Mouse (Mus musculus): ENCODE measurements at regions not wholly inside any gene's neighbourhood (a gene's known extent, or its start where the extent isn't known, plus 50 kb on each side); places are given as distances from the start of the nearest gene placed in this dataset.
"Not testable (repeated sequence)": the region's sequence is repeated elsewhere in the genome, so short reads cannot be mapped to it uniquely, and the experiment has no call there.

DNA sequence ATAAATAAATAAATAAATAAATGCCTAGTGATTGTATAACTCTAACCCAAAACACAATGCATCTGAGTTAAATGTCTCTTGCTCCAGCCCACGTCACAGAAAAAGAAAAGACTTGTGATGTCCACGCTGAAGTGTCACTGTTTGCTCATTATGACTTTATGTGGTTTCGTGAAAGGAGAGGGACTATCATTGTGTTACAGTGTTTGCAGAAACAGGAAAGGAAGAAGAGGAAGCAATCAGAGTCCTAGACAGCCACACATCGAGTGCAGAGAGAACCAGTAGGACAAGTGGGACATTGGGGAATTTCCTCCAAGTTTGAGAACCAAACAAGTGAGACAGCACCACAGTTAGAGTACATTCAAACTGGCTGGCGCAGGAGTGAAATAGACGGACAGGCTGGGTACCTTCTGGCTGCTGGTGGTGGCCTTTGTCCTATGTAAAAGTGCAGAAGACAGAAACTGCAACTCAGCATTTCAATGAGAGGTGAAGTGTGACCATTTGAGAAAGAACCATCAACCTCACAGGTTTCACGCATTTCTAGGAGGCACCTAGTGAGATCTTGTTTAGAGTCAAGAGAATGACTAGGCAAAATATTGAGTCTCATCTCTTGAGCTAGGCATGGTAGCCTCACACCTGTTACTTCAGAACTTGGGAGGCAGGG is 59.6 kb downstream of the Fasl start:
- no peak for DNase-seq (ENCODE audit: low spot score)

DNA sequence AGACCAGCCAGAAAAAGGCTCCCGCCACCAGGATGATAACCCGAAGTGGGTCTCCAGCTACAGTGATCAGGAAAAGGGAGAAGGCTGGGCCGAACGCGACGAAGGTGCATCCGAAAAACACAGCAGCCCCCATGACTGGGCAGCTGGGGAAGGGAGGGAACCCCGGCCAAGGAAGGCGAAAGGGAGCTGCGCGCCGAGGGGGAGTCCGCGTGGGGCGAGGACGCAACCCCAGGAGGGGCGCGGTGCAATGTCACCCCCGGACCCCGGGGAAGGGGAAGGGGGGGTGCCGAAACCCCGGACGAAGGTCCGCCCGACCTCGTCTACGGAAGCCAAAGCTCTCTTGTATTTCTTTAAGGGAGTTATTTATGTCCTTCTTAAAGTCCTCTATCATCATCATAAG is 60.9 kb downstream of the Fasl start:
- DNase-seq (ENCODE audit: low spot score): not testable (repeated sequence)

DNA sequence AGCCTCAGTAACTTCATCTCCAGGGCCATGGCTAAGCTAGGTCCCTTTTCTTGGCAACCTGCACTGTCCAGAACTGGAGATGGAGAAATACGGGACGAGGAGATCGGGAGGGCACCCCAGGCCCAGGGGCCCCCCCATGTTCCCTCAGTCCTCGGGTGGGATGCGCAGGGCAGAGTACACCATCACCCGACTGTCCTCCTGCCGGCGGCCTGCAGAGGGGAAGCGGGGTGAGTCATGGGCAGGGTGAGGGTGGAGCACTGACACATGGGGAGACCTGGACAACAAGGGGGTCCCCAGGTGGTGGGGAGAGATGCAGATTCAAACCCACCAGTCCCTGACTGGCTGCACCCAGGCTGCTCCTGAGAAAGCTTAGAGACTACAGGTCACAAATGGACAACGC is 62.2 kb downstream of the Fasl start:
- DNase-seq (ENCODE audit: low spot score): not testable (repeated sequence)

DNA sequence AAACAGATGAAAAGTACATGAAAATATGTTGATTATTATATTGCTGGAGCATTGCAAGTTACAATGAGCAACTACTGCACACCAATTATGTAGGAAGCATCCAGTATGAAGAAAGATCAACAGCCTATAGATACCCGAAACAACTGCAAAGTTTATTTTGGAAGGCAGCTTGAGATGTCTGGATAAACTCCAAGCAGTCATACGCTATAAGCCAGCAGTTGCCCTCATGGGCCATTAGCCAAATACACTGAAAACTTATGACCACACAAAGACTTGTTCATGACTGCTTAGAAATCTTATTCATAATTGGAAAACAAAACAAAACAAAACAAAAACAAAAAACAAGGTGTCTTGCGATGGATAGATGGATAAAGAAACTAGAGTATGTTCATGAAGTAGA is 68.4 kb downstream of the Fasl start:
- no peak for DNase-seq (ENCODE audit: low spot score)

DNA sequence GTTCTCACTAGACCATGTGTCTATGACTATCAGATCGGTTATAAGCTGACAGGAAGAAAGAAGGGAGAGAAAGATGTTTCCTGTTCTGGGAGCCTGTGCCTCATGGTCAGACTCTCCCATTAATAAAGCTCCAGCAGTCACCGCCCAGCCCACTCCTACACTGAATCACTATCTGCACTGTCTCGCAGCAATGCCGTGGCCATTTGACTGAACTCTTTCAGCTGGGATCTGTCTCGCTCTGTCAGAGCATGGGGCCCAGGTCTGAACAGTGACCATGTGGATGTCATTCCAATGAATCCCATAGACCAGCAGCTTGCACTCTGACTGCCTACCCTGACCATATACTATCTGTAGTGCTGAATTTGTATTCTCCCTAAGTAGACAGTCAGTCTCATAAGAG is 70.0 kb downstream of the Fasl start:
- no peak for DNase-seq (ENCODE audit: low spot score)

DNA sequence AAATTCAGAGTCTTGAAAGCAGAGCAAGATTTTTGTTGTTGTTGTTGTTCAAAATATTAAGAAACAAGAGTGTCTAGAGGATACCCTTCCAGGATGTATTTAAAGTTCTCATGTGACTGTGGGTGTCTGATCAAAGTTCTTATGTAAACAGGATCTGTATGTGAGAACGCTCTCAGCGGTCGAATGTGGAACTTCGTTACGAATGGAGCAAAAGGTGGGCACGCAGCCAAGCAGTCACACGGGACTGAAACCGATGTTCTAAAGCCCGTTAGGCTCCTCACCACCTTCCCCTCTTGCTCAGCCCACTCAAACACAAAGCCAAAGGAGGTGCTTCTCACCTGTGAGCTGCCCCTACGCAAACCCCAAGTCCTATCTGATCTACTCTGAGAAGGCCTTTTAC is 75.4 kb downstream of the Fasl start:
- DNase-seq (ENCODE audit: low spot score): peak; percentile 79

DNA sequence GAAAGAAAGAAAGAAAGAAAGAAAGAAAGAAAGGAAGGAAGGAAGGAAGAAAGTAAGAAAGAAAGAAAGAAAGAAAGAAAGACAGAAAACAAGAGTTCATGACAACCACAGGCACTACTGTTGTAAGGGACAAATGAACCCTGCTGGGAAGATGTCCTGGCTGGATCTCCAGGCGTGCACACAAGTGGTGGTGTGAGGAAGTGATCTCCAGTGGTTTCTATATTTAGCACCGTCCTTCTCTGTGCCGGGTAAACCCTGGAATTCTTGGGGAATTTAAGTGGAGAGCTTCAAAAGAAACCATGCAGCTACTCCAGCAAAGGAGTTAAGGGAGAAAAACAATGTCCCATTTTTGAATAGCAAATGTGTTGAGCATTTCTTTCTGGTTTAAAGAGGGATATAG is 76.0 kb downstream of the Fasl start:
- DNase-seq (ENCODE audit: low spot score): no peak

DNA sequence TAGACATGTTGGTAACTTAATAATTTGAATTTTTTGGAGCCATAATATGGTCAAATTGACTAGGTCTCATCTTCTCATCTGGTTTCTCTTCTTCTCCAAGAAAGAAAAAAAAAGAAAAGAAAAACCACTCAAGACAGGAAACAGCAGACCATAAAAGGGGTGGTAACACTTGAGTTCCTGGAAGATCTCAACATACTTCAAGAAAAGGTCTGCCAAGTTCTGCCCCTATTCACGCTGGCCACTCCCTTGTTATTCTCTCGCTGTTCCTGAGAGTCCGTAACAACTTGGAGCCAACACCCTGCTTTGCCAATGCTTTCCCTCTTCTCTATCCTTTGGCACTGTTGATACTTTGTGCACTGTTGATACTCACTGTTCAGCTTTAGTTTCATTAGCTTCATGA is 81.2 kb downstream of the Fasl start:
- DNase-seq (ENCODE audit: low spot score): no peak

DNA sequence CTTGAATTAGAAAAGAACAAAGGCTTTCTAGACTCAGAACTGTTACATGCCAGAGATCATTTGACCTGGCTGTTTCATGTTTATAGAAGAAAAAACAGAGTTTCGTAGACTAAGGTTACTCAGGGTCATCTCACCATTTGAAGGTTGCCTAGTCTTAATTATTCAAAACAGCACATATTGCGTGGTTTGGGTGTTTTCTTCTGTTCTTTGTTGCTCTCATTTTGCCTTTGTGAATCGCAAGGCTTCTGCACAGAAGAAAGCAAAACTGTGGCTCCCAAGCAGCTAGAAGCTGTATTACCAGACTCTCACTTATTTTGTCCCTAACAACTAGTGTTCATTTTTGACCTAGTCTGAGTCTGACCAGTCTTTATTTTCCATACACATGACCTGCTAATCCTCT is 83.3 kb downstream of the Fasl start:
- no peak for DNase-seq (ENCODE audit: low spot score)

DNA sequence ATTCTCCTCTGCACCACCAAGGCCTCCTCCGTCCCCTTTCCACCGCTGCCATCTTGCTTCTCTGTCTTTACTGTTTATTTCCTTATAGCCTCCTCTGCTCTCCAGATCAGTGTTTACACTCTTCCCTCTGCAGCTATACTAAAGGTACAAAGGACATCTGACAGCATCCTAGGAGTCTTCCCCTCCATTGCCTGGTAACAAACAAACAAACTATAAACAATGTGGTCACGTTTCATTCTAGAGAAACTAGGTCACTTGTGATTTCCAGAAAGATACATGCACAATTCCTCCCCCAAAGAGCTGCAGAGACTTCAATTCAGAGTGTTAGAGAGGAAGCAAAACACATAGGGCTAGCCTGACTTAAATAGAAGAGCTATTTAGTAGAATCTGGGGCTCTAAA is 83.8 kb downstream of the Fasl start:
- DNase-seq (ENCODE audit: low spot score): no peak

DNA sequence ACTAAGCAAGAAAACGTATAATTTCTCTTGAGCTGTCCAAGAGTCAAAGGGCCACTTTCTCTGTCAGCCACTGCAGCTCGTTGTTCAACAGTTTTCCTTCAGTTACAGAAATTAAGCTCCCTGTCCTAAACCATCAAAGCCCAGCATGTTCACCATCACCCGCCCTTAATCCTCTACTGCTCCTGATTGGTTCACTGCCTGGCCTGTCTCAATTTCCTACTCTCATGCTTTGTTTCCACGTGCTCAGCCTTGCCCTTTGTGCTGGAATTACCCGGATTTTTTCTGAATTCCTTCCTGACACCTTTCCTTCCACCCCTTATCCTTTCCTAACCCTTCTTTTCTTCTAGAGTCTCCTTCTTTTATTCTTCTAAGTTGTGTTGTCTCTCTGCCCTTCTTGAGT is 92.4 kb downstream of the Fasl start:
- no peak for DNase-seq (ENCODE audit: low spot score)

DNA sequence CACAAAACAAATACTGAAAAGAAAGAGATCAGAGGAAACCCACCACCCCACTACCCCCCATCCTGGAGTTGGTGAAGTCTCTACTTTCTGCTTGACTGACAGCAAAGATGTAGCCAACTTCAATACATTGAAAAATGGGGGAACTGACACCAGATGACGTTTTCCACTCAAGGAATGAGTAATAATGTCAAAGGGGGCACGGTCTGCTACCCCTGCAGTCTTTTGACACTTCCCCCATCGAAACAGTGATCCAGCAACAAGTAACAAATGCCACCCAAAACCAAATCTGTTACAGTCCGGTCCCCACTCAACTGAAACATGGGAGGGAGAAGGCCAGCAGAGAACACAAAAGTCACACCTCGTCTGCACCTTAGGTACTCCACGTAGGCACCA is 94.5 kb downstream of the Fasl start:
- DNase-seq (ENCODE audit: low spot score): no peak

DNA sequence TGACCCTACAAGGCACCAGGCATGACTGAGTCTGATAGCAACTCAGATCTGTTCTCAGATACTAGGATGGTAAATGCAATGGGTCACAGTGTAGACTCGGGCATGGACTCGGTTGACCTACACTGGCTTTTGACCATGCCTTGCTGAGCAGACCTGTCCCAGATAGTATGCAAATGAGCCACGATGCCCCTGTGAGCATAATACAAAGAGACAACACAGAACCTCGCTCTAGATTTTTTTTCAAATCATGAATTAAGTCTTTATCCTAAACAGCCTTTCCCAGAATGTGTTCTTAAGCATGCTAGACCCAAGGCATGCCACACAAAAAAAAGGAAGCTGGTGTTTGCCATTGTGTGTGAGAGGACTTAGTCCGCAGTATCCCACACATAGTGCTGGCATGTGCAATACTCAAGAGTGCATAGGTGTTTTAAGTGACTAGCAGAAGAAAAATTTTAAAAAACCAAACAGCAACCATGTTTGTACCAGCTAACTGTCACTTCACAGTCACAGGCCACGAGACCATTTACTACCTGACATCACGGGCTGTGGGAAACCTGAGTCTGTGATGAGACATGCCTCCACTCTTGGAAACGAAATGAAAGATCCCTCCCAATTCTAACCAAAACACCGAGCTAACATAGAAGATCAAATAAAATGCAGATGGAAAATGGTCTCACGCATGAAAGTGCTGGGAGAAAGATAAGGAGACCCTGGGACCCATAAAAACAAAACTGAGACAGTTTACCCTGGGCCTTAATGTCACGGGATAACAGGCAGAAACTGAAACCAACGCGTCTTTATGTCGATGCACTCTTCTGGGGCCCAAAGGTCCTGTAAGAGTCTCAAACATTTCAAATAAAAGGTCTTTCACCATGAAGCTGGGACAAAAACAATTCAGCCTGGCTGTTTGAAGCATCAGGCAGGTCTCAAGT is 95.2 kb downstream of the Fasl start:
- DNase-seq (ENCODE audit: low spot score): no peak

DNA sequence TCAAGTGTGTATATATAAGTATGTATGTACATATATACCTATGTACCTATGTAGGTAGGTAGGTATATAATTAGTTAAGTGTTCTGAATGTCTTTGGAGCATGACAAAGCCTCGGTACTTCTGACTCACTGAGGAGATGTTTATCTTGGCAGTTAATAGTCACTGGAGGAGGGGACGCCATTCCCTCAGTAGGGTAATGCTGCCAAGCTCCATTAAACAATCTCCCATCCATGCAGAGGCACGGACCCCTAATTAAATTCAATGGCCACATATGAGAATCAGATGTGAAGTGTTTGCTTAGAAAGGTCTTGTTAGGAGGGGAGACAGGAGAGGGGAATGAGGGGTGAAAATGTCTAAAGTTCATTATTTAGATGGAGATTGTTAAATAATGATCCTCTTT is 99.3 kb downstream of the Fasl start:
- DNase-seq (ENCODE audit: low spot score): no peak

DNA sequence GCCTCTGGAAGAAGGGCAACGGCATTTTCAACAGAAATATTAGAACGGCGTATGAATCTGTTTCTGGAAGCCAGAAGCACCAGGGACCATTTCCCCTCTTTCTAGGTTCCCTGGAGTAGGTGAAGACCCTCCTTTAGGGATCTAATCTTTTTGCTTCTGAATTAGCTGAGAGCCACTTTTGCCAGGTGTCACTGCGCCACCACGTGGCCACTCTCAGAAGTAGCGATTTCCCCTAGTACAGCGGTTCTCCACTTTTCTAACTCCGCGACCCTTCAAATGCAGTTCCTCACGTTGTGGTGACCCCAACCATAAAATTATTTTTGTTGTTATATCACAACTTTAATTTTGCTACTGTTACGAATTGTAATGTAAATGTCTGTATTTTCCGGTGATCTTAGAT is 100.7 kb downstream of the Fasl start:
- DNase-seq (ENCODE audit: low spot score): peak; percentile 74

DNA sequence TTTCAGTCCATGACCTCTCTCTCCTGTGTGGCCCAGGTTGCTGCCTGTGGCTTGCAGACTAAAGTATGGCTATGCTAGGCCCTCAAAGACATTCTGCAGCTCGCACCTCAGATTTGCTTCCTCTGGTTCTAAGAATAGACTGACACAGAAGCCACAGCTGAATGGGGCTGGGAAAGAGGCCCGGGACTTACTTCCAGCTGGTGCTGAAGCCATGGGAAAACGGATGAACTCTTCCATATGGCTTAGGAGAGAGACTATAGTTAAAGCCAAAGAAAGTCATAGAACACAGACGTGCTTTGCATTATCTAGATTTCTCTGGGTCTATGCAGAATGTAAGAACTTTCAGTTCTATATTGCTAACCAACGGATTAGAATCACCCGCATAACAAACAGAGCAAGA is 107.7 kb downstream of the Fasl start:
- DNase-seq (ENCODE audit: low spot score): no peak

DNA sequence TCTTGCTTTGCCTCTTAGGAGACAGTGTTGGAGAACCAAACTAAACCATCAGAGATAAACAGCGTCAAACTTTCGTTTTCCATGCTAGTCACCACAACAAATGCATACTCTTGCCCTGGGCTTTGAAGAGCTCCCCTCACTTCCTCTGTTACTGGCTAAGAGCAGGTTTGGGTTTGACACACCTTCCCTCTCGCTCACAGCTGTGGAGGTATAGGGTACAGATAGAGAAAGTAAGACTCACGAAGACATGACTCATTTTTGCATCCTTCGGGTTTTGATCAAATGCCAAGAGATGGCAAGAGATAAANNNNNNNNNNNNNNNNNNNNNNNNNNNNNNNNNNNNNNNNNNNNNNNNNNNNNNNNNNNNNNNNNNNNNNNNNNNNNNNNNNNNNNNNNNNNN is 117.4 kb downstream of the Fasl start:
- DNase-seq (ENCODE audit: low spot score): no peak

DNA sequence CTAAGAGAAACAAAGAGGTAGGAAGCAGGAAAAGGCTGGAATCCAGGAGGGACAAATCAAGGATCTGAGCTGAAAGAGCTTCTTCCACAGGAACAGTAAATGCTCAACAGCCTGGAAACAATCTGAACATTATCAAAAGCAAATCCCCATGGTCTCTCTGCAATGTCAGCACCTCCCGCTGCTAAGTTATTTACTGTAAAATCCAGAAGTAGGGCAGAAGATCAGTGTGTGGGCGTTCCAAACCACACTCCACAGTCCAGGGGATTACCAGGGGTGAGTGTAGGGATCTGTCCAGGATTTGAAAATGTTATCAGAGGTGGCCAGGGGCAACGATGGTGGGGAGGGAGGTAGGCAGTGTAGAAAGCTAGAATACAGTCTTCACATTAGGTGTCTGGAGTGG is 124.0 kb downstream of the Fasl start:
- no peak for DNase-seq (ENCODE audit: low spot score)

DNA sequence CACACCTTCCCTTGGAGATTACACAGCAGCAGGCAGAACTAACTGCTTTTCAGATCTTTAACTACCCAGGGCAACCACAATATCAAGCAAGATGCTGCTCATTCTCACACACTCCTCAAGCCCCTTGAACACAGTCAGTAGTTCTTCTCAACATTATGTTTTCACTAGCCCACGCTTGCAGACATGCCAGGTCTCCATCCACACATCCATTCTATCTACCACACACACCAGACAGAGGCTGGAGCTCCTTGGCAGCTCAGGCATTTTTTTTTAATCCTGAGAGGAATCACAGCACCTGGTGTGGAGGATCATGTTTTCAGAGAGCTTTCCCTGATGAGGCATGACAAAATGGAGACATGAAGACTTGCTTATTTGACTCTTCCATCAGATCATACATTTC is 124.9 kb downstream of the Fasl start:
- no peak for DNase-seq (ENCODE audit: low spot score)

DNA sequence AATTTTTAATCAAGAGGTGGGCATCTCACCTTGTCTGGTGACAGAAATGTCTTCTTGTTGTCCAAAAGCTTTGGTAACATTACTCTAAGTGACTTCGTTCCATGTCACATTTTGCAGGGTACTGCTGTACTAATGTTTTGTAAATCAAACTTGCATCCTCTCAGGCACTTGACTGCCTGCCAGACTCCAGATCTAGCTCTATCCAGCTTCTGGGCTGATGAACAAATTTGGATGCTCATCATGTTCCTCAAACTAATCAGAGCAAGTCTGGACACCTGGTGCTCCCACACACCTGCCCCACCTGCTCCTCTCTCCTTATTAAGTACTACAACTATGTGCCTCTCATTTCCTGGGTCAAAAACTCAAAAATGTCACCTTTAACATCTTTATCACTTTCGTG is 126.1 kb downstream of the Fasl start:
- no peak for DNase-seq (ENCODE audit: low spot score)

DNA sequence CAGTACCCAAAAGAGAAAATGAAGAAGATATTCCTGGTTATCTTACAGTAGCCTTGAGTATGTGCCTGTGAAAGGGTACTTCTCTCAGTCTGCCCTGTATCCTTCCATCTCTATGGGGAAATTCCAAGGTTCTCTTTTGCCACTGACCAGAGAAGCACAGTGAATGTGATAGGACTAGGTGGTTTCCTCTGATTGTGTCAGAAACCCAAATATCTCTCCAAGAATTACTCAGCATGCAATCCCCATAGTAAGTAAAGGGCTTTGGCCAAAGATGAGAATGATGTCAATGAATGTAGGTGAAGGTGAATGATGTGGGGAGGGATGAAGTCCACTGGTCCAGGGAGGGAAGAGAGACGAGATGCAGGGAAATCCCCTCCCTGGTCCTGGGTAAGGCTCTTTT is 130.8 kb downstream of the Fasl start:
- no peak for DNase-seq (ENCODE audit: low spot score)

DNA sequence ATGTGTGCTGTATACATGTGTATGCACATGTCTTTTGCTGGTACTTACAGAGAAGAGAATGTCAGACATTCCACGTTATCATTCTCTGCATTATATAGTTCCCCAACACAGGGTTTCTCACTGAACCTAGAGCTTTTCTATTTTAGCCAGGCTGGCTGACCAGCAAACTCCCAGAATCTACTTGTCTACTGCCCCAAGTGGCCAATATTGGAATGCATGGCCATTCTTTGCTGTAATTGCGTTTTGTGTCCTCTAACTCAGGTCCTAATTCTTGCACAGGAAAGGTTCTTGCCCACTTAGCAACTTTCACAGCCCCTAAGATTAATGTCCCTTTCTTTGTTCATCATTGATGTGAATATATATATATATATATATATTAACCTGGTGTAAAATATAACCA is 138.9 kb downstream of the Fasl start:
- DNase-seq (ENCODE audit: low spot score): no peak

DNA sequence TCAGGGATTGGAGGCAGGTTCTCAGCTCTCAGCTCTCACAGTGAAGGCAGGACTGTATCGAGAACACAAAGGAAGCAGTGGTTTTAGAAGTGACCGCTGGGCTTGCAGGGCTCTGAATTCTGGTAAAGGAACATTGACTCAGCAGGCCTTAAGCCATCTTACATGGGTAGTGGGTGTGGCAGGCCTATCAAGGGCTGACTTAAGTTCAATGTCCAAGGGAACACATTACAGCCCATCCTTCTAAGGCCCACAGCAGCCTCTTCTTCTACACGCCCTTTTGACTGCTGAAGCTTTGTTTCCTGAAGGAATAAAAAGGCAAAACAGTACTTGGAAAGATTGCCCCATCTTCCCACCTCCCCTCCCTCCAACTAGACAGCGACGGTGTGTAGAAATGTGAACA is 137.6 kb downstream of the Tnfsf18 start:
- no peak for DNase-seq (ENCODE audit: low spot score)

DNA sequence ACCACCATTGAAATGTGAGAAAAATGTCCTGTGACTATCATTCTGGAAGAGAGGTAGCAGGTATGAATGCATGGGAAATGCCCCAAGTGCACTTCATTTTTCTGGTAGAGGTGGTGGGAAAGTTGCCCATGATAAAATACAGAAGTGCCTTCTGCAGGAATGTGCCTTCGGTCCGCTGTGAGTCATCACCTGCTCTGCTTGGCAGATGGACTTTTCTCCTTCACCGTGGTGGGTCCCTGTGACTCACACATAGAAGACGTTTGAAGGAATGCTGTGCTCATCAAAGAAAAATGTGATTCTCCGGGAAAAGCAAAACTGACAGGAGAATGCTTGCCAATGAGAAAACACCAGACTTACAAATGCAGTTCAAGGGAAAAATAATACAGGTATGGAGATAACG is 126.8 kb downstream of the Tnfsf18 start:
- DNase-seq (ENCODE audit: low spot score): no peak

All from testis, postnatal 10 days (tissue).